Mouse (Mus musculus) megakaryocyte, embryonic 14.5 days (primary cell): ENCODE measurements at regions not wholly inside any gene's neighbourhood (a gene's known extent, or its start where the extent isn't known, plus 50 kb on each side); places are given as distances from the start of the nearest gene placed in this dataset.

ENCODE experiments used
- FLI1 ChIP-seq: IDR thresholded peaks from 2 replicates; pipeline ENCODE4 v1.6.1; 2012; ENCODE audit warnings: low read length, inconsistent platforms, mixed read lengths
- GATA1 ChIP-seq: IDR thresholded peaks from 3 replicates; pipeline ENCODE4 v1.6.1; 2012; ENCODE audit warnings: mixed read lengths, low read length, inconsistent platforms, borderline replicate concordance

- TF ChIP-seq GATA1 (no peak), FLI1 (no peak)
These were observed 149.5 kb downstream of the Gm12689 start for GRCm38 (mm10) chr4:99445077-99445754.
